Mouse (Mus musculus): ENCODE data around the gene Pan2.
A peak's percentile ranks its signal among the peaks of the same experiment; 100 is the strongest.
"Not testable (repeated sequence)": the region's sequence is repeated elsewhere in the genome, so short reads cannot be mapped to it uniquely, and the experiment has no call there.

Gene Pan2

DNA sequence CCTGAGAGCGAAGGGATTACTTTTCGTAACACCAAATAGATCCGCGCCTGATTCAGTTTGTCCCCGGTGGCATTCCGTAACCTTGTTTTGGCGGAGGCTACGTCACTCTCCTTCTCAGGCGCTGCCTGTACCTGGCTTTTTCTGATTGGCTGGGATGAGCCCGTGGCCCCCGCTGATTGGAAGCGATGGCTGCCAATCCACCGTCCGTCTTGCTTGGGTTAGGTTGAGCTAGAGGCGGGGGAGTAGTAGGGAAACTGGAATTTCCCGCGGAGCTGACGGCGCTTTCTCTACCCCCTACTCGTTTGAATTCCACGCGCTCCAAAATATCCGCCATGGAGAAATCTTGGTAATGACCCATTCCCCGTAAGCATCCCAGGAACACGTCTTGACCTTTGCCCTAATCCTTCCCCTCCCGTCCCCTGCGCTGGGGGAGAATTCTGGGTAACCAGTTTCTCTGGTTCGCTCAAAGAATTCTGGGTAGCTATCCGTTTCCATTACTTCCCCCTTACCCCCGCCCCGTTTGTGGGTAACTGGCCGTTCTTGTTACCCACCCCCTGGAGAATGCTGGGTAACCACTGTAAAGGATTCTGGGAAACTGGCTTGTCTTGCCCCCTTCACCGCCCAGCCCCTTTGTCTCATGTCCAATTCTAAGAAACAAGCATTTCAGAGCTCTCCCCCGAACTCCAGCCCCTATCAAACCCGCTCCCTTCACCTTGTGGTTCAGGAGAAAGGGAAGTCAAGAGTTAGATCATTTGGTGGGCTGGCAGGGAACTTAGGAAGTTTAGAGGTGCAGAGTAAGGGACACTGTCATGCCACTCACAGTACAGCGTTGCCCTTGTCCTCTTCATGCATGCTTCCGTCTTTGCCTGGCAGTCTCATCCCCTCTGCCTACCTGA, at the start of gene Pan2:
Pan2 (plus strand) TSS at position 210 of the 896 bp plus-strand sequence.
- DNase-seq, result peak; percentile 100

DNA sequence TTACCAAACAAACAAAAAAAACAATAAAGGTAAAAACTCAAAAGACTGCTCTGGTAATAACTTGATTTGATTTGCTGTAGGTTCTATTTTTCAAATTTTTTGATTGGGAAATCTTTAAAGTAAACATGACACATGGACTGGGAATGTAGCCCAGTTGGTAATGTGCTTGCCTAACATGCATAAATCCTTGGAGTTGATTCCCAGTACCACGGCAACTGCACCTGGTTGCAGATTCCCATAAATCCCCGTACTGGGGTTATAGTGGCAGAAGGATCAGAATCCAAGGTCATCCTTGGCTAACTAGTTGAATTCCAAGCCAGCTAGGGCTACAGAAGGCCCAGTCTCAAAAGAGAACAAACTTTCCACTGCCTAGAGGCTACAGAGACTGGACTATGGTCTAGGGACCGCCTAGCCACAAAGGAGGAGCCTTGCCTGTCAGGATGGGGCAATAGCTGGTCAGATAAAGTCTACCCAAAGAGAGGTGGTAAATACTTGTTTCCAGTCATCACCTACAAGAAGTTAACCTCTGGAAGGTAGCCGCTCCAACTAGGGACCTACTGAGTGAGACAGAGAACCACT, 49.4 kb upstream of the Pan2 start, which contains the start of gene Apon:
Apon (plus strand) TSS at position 420 of the 579 bp plus-strand sequence.
- no peak for DNase-seq

- no peak for DNase-seq
These were observed 47.2 kb upstream of the Pan2 start for GRCm38 (mm10) chr10:128255925-128256324.

GRCm38 (mm10) chr10:128256328-128256727, 46.8 kb upstream of the Pan2 start:
- DNase-seq, result no peak

DNA sequence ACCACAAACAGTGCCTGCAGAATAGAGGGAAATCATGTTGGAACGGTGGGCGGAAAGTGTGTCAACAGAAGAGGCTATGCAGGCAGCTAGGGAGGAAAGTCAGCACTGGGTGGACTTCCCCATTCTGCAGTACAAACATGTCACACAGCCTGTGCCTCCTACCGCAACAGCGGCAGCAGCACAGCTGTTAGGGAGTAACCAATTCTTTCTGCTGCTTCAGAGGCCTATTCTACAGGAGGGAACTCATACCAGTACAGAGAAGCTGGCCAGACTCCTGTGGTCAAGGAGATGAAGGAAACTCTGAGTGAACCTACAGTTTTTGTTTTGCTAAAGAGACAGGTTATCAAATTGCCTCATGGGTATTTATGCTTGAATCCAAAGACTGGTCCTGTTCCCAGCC, 44.2 kb upstream of the Pan2 start:
- no peak for DNase-seq

GRCm38 (mm10) chr10:128259946-128260345, 43.2 kb upstream of the Pan2 start:
- DNase-seq, result no peak

DNA sequence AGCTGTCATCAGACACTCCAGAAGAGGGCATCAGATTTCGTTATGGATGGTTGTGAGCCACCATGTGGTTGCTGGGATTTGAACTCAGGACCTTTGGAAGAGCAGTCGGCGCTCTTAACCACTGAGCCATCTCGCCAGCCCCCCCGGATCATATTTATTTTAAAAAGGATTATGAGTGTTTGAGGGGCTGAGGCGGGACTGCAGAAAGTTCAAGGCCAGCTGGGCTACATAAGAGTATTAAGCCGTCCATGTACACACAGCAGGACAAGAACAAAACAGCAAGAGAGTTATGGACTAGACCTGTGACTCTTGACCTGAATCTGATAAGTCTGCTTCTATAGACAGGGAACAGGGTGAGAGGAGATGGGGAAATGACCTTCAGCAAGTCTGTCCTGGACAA, 42.8 kb upstream of the Pan2 start:
- DNase-seq, result not testable (repeated sequence)

GRCm38 (mm10) chr10:128262300-128262699, 40.8 kb upstream of the Pan2 start:
- DNase-seq, result no peak

DNA sequence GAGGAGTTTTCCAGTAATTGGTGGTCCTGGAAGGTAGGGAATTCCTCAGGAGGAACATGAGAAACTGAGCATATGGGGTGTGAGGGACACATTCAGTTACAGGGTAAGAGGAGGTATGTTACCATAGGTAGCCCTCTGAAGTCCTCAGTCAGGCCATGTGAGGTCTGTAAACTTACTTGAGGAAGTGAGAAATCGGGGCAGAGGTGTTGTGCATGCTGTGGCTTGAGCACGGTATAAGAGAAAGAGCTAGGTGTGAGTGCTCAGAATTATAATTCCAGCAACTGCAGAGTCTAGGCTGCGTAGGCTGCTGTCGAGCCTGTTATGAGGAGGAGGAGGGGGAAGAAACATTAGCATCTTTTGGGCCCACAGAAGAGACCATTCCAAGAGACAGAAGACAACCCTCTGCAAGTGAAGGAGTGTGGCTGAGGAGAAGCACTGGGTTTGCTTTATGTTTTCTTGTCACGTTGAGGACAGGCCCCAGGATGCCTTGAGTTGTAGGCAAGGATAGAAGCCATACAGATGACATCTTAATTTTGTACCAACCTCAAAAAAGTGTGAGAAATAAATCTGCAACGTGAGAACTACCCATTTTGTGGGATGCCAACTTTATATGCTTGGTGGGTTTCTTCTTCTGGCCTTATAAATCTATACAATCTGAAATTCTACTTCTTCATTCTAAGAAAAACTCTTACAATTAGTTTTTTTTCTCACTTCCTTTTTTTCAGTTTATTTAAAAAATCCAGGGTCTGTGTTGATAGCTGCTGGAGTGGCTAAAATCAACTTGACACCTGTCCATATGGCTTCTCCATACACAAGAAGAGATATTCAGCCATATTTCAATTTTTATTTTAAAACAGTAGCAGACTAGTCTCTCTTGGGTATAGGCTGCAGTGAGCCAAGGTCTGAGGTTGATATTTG, 39.5 kb upstream of the Pan2 start:
- DNase-seq, result no peak

- no peak for DNase-seq
These were observed 34.8 kb upstream of the Pan2 start, which contains the start of gene Apof for GRCm38 (mm10) chr10:128268371-128268770. Apof (plus strand) TSS chr10:128268671.

DNA sequence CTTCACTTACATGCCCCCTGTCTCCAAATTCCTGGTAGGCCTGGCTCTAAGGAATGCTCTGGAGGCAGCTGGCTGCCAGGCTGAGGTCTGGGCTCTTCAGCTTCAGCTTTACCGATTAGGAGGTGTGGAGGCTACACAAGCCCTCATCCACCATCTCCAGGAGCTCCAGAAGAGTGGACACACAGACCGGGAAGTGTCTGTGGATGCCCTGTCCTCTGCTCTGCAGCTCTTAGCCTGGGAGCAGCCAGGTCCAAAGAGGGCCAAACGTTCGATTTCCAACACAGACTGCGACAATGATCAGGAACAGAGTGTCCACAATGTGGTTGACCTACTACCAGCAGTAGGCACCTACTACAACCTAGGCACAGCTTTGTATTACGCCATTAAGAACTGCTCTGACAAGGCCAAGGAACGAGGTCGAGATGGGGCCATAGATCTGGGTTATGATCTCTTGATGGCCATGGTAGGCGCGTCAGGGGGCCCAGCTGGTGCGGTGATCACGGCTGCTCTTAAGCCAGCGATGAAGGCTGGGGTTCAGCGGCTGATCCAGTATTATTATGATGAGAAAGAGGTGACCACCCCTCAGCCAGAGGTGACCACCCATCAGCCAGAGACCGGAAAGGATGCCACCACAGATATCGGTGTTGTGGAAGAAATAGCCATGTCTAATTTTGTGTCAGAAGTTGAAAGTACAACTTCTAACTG, 33.8 kb upstream of the Pan2 start:
- DNase-seq, result no peak

DNA sequence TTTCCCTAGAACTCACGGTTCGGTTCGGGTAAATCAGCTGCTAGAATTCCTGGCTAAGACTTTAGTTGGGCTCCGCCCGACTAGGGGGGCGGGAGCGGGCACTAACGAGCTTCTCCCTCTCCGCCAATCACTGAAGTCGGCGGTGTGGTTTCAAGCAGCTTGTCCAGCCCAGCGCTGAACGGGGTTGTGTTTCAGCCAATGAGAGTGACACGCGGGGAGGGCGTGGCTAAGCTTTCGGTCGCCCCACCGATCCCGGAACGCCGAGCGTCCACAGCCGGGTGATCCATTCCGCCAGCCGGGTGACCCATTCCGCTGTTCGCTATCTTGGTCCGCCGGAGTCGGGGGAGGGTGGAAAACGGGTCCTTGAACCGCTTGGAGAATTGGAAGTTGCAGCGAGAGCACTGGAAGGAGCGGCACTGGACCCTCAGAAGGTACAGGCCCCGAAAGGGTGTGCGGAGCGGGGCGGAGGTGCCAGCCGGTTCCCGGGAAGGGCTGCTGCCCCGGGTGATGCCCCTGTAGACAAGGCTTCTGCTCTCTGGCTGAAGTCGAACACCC, 32.8 kb upstream of the Pan2 start, which contains the start of gene Stat2:
Stat2 (plus strand) TSS at position 273 of the 555 bp plus-strand sequence.
- peak; percentile 94 for DNase-seq

DNA sequence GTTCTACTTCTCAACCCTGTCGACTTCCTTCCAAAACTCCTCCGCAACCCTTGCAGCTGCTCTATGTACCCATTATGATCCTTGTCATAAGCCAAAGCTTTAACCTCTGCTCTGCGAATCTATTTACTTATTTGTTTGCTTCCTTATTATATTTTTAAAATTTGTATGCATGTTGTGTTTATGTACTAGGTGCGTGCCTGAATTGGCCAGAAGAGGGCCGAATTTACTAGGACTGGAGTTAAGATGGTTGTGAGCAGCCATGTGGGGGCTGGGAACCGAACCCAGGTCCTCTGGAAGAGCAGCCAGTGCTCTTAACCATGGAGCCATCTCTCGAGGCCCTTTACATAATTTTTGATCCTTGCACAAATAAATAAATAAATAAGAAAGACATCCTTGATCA, 32.3 kb upstream of the Pan2 start:
- DNase-seq, result no peak

DNA sequence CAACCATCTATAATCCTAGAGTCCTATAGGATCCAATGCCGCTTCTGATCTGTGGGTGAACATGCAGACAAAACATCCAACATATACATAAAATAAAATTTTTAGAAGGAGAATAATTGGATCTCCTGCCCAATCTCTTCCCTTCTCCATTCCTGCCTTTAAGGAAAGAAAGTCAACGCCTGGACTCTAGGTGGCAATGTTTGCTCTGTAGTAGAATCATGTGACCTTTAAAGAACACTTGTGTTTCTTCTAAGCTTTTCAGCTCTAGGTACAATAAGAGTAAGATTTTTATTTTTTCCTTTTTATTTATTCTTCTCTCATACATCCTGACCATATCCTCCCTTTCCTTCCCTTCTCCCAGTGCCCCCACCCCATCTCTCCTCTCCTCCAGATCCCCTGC, 31.3 kb upstream of the Pan2 start:
- DNase-seq, result no peak

- not testable (repeated sequence) for DNase-seq
These were observed 30.2 kb upstream of the Pan2 start for GRCm38 (mm10) chr10:128272819-128273439.

DNA sequence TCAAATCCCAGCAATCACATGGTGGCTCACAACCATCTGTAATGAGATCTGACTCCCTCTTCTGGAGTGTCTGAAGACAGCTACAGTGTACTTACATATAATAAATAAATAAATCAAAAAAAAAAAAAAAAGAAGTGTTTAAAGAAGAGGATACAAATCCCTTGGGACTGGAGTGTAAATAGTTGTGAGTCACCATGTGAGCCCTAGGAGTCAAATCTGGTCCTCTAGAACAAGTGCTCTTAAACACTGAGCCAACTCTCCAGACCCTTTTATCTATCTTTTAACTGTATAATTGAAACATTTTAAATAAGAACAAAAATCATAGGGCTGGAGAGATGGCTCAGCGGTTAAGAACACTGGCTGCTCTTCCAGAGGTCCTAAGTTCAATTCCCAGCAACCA, 27.8 kb upstream of the Pan2 start:
- DNase-seq, result not testable (repeated sequence)

DNA sequence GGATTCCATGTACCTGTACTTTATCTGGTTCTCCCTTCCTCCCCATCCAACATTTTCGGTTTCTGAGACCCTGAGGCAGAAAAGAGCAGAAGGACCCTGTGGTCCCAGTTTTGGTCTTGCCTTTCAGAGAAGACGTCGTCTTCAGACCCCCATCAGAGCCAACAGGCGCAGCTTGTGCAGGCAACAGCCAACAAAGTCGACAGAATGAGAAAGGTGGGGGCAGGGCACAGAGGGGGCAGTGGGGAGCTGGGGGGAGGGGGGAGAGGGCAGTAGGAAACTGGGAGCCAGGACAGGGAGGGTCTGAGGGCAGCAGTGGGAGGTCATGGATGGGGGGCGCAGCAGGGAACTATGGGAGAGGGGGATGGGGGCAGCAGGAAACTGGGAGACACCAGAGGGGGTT, 25.0 kb upstream of the Pan2 start:
- DNase-seq, result no peak

GRCm38 (mm10) chr10:128280943-128281342, 22.2 kb upstream of the Pan2 start:
- DNase-seq, result no peak

DNA sequence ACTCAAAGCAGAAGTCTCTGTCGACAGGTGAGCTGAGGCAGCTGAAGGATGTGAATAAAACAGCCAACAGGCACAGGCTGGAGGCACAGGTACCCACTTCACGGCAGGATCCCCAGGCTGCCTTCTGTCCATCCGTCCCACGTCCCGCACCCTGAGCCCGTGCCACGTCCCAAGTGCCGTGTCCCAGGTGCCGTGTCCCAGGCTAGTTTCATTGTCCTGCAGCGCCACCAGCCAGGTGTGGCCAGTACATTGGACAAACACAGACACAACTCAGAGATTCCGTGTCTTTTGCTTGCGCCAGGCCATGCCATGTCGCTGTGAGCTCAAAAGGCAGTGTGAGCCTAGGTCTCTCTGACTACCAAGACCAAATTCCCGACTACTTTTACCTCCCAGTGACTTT, 21.5 kb upstream of the Pan2 start:
- DNase-seq, result no peak

GRCm38 (mm10) chr10:128282886-128283450, 20.2 kb upstream of the Pan2 start:
- no peak for DNase-seq
